Mouse (Mus musculus) embryonic facial prominence, embryonic 13.5 days (tissue): ENCODE results near the gene Avil. TPM values are rescaled to one million over a fixed set of nuclear protein-coding genes. Genes with fewer than 3 reads are reported as not detected.

ENCODE experiments used
- ATAC-seq: fragments of 200-750 bp; cut with Nextera tagmentation; 2 replicates; pipeline ENCODE4 v1.8.0; 2017; ENCODE audit warnings: low read depth; ENCODE audit not compliant: insufficient number of reproducible peaks, insufficient read depth, low FRiP score, low TSS enrichment
- H3K27ac ChIP-seq: fragments of 300-500 bp; sonication (generic); 2 replicates; pipeline ENCODE4 v1.5.1; 2015; ENCODE audit warnings: moderate library complexity, mild to moderate bottlenecking, inconsistent platforms
- H3K27me3 ChIP-seq: fragments of 300-500 bp; sonication (generic); 2 replicates; pipeline ENCODE4 v1.6.1; 2015; ENCODE audit warnings: mild to moderate bottlenecking, inconsistent platforms
- H3K36me3 ChIP-seq: fragments of 300-500 bp; sonication (generic); 2 replicates; pipeline ENCODE4 v1.6.1; 2015; ENCODE audit warnings: mild to moderate bottlenecking, inconsistent platforms
- H3K4me1 ChIP-seq: fragments of 300-500 bp; sonication (generic); 2 replicates; pipeline ENCODE4 v1.6.1; 2015; ENCODE audit warnings: inconsistent platforms
- H3K4me2 ChIP-seq: fragments of 300-500 bp; sonication (generic); 2 replicates; pipeline ENCODE4 v1.6.1; 2015; ENCODE audit warnings: moderate library complexity, mild to moderate bottlenecking, inconsistent platforms
- H3K4me3 ChIP-seq: fragments of 300-500 bp; sonication (generic); 2 replicates; pipeline ENCODE4 v1.5.1; 2015; ENCODE audit warnings: mild to moderate bottlenecking, inconsistent platforms
- H3K9ac ChIP-seq: fragments of 300-500 bp; sonication (generic); 2 replicates; pipeline ENCODE4 v1.6.1; 2015; ENCODE audit warnings: mild to moderate bottlenecking, inconsistent platforms
- H3K9me3 ChIP-seq: fragments of 300-500 bp; sonication (generic); 2 replicates; pipeline ENCODE4 v1.6.1; 2016; ENCODE audit warnings: inconsistent platforms
- WGBS: fragments of 180-500 bp; shearing (Covaris S2); methylation state at CpG from one replicate; pipeline ENCODE4 v1.1.7; 2015; ENCODE audit warnings: mixed read lengths; 5-methylcytosine and 5-hydroxymethylcytosine counted together
- polyA plus RNA-seq: library from polyadenylated mRNA; unstranded; fragments of >200 nt; fragmentation: Nextera tagmentation; extraction: Ambion mirVana; gene quantifications from 2 replicates; pipeline ENCODE4 v1.2.1, GENCODE M21; 2015

Avil gene
- 0.58 and 0.97 TPM in 2 replicates for polyA plus RNA-seq

GRCm38 (mm10) chr10:127000529-127000928, at the start of gene Avil:
TSS of gene Avil (plus strand) at chr10:127000709.
- WGBS, result 90% methylated on average over 5 of the region's 5 CpGs

GRCm38 (mm10) chr10:126952375-126952774, 48.1 kb upstream of the Avil start:
- WGBS, result 91% methylated on average over 1 of the region's 1 CpGs
- H3K27ac ChIP-seq, result no peak overlapping the region

More at GRCm38 (mm10) chr10:127000529-127000928, at the start of gene Avil:
- H3K4me2 ChIP-seq, result no peak within 1 kb of the TSS
- no peaks in the 10 kb centered on the region for H3K27me3 ChIP-seq
- H3K36me3 ChIP-seq, result peaks cover 43% of the 10 kb centered on the region
- H3K4me3 ChIP-seq, result no peak within 1 kb of the TSS
- H3K9me3 ChIP-seq, result no peaks in the 10 kb centered on the region
- no peak within 1 kb of the TSS for H3K9ac ChIP-seq
- peaks cover 7% of the 10 kb centered on the region for H3K4me1 ChIP-seq
- no peak for ATAC-seq
- peak within 1 kb of the TSS; percentile 57; the same call in 1 of the 2 replicates for H3K27ac ChIP-seq

GRCm38 (mm10) chr10:126953029-126953471, 47.5 kb upstream of the Avil start:
- H3K9ac ChIP-seq, result no peak overlapping the region
- H3K27me3 ChIP-seq, result no peaks in the 10 kb centered on the region
- no peaks in the 10 kb centered on the region for H3K9me3 ChIP-seq
- no peak for ATAC-seq
- H3K4me1 ChIP-seq, result peaks cover 36% of the 10 kb centered on the region
- H3K4me2 ChIP-seq, result no peak overlapping the region
- H3K4me3 ChIP-seq, result no peak overlapping the region
- H3K36me3 ChIP-seq, result no peaks in the 10 kb centered on the region
- WGBS, result 79% methylated on average over 3 of the region's 3 CpGs
- 0 out of 2 replicates have a peak overlapping the region, but pooled peaks have one; percentile 2 for H3K27ac ChIP-seq

More at GRCm38 (mm10) chr10:126952375-126952774, 48.1 kb upstream of the Avil start:
- Histone ChIP-seq H3K9me3 (no peaks in the 10 kb centered on the region), H3K9ac (no peak overlapping the region), H3K4me2 (no peak overlapping the region), H3K4me1 (peaks cover 30% of the 10 kb centered on the region), H3K4me3 (no peak overlapping the region), H3K27me3 (no peaks in the 10 kb centered on the region), H3K36me3 (no peaks in the 10 kb centered on the region)
- no peak for ATAC-seq

GRCm38 (mm10) chr10:126956692-126957358, 43.7 kb upstream of the Avil start:
- 9% methylated on average over 15 of the region's 15 CpGs for WGBS
- no peak for ATAC-seq
- Histone ChIP-seq H3K4me1 (peaks cover 36% of the 10 kb centered on the region), H3K27ac (peak overlapping the region; percentile 84), H3K36me3 (no peaks in the 10 kb centered on the region), H3K27me3 (0 out of 2 replicates have a peak, but pooled peaks cover 3% of the 10 kb centered on the region), H3K9me3 (no peaks in the 10 kb centered on the region), H3K9ac (peak overlapping the region; percentile 65), H3K4me3 (no peak overlapping the region), H3K4me2 (peak overlapping the region; percentile 47)

GRCm38 (mm10) chr10:126957359-126958107, 43.0 kb upstream of the Avil start:
- Histone ChIP-seq H3K27me3 (0 out of 2 replicates have a peak, but pooled peaks cover 3% of the 10 kb centered on the region), H3K27ac (peak overlapping the region; percentile 84), H3K4me2 (peak overlapping the region; percentile 47), H3K9me3 (no peaks in the 10 kb centered on the region), H3K4me3 (0 out of 2 replicates have a peak overlapping the region, but pooled peaks have one; percentile 9), H3K36me3 (no peaks in the 10 kb centered on the region), H3K9ac (peak overlapping the region; percentile 65), H3K4me1 (peaks cover 44% of the 10 kb centered on the region)
- ATAC-seq, result peak; percentile 40; the same call in 1 of the 2 replicates
- 2% methylated on average over 25 of the region's 25 CpGs for WGBS

GRCm38 (mm10) chr10:126960496-126960895, 40.0 kb upstream of the Avil start:
- H3K4me1 ChIP-seq, result peaks cover 52% of the 10 kb centered on the region
- 0 out of 2 replicates have a peak, but pooled peaks cover 3% of the 10 kb centered on the region for H3K27me3 ChIP-seq
- H3K9ac ChIP-seq, result no peak overlapping the region
- no peak overlapping the region for H3K4me2 ChIP-seq
- no peaks in the 10 kb centered on the region for H3K36me3 ChIP-seq
- H3K4me3 ChIP-seq, result no peak overlapping the region
- no peak overlapping the region for H3K27ac ChIP-seq
- no peak for ATAC-seq
- 80% methylated on average over 8 of the region's 8 CpGs for WGBS
- H3K9me3 ChIP-seq, result no peaks in the 10 kb centered on the region

- WGBS, result 62% methylated on average over 10 of the region's 10 CpGs
- Histone ChIP-seq H3K27ac (peak overlapping the region; percentile 95), H3K36me3 (no peaks in the 10 kb centered on the region), H3K9me3 (no peaks in the 10 kb centered on the region), H3K27me3 (0 out of 2 replicates have a peak, but pooled peaks cover 3% of the 10 kb centered on the region), H3K4me3 (no peak overlapping the region), H3K4me2 (peak overlapping the region; percentile 37), H3K9ac (0 out of 2 replicates have a peak overlapping the region, but pooled peaks have one; percentile 55), H3K4me1 (peaks cover 42% of the 10 kb centered on the region)
- no peak for ATAC-seq
Measured at GRCm38 (mm10) chr10:126961757-126962156, 38.8 kb upstream of the Avil start.

- H3K9ac ChIP-seq, result peak overlapping the region; percentile 55; the same call in 1 of the 2 replicates
- peak; percentile 54 for ATAC-seq
Measured at GRCm38 (mm10) chr10:126962271-126962965, 38.1 kb upstream of the Avil start.

GRCm38 (mm10) chr10:126962966-126963330, 37.6 kb upstream of the Avil start:
- 29% methylated on average over 6 of the region's 6 CpGs for WGBS
- 0 out of 2 replicates have a peak, but pooled peaks cover 3% of the 10 kb centered on the region for H3K27me3 ChIP-seq
- H3K36me3 ChIP-seq, result no peaks in the 10 kb centered on the region
- H3K9ac ChIP-seq, result peak overlapping the region; percentile 51; the same call in 1 of the 2 replicates
- no peak for ATAC-seq
- H3K27ac ChIP-seq, result peak overlapping the region; percentile 95
- no peaks in the 10 kb centered on the region for H3K9me3 ChIP-seq
- no peak overlapping the region for H3K4me3 ChIP-seq
- H3K4me1 ChIP-seq, result peaks cover 30% of the 10 kb centered on the region
- H3K4me2 ChIP-seq, result peak overlapping the region; percentile 16; the same call in 1 of the 2 replicates

More at GRCm38 (mm10) chr10:126962271-126962965, 38.1 kb upstream of the Avil start:
- WGBS, result 20% methylated on average over 15 of the region's 15 CpGs
- Histone ChIP-seq H3K9me3 (no peaks in the 10 kb centered on the region), H3K4me3 (no peak overlapping the region), H3K27me3 (0 out of 2 replicates have a peak, but pooled peaks cover 3% of the 10 kb centered on the region), H3K4me1 (peaks cover 35% of the 10 kb centered on the region), H3K4me2 (peak overlapping the region; percentile 37), H3K27ac (peak overlapping the region; percentile 95), H3K36me3 (no peaks in the 10 kb centered on the region)

GRCm38 (mm10) chr10:126963821-126964220, 36.7 kb upstream of the Avil start:
- Histone ChIP-seq H3K9me3 (no peaks in the 10 kb centered on the region), H3K4me1 (peaks cover 30% of the 10 kb centered on the region), H3K27ac (peak overlapping the region; percentile 95), H3K36me3 (no peaks in the 10 kb centered on the region), H3K9ac (no peak overlapping the region), H3K4me3 (no peak overlapping the region), H3K27me3 (0 out of 2 replicates have a peak, but pooled peaks cover 3% of the 10 kb centered on the region), H3K4me2 (no peak overlapping the region)
- WGBS, result 89% methylated on average over 8 of the region's 8 CpGs
- no peak for ATAC-seq
